Mouse (Mus musculus) stomach, embryonic 16.5 days (tissue): ENCODE results near the gene Tiparp. TPM values are rescaled to one million over a fixed set of nuclear protein-coding genes. Genes with fewer than 3 reads are reported as not detected.

Experiments used
- ATAC-seq: fragments of 200-750 bp; cut with Nextera tagmentation; 2 replicates; pipeline ENCODE4 v1.8.0; 2017; ENCODE audit warnings: moderate number of reproducible peaks, moderate TSS enrichment; ENCODE audit not compliant: insufficient read depth, low FRiP score
- H3K27ac ChIP-seq: fragments of 300-500 bp; sonication (generic); 2 replicates; pipeline ENCODE4 v1.5.1; 2014; ENCODE audit warnings: low read length
- H3K27me3 ChIP-seq: fragments of 300-500 bp; sonication (generic); 2 replicates; pipeline ENCODE4 v1.6.1; 2014; ENCODE audit warnings: low read length, control low read depth, mixed read lengths; ENCODE audit not compliant: control insufficient read depth, insufficient read depth
- H3K36me3 ChIP-seq: fragments of 300-500 bp; sonication (generic); 2 replicates; pipeline ENCODE4 v1.6.1; 2014; ENCODE audit warnings: low read length; ENCODE audit not compliant: control insufficient read depth, insufficient read depth
- H3K4me1 ChIP-seq: fragments of 300-500 bp; sonication (generic); 2 replicates; pipeline ENCODE4 v1.6.1; 2014; ENCODE audit warnings: low read length, control low read depth, mixed read lengths; ENCODE audit not compliant: control insufficient read depth, insufficient read depth
- H3K4me2 ChIP-seq: fragments of 300-500 bp; sonication (generic); 2 replicates; pipeline ENCODE4 v1.6.1; 2014; ENCODE audit warnings: low read depth, low read length, mixed read lengths
- H3K4me3 ChIP-seq: fragments of 300-500 bp; sonication (generic); replicated peaks from 2 replicates; pipeline ENCODE4 v1.5.1; 2014; ENCODE audit warnings: mild to moderate bottlenecking, low read length
- H3K9ac ChIP-seq: fragments of 300-500 bp; sonication (generic); 2 replicates; pipeline ENCODE4 v1.6.1; 2014; ENCODE audit warnings: low read length
- H3K9me3 ChIP-seq: fragments of 300-500 bp; sonication (generic); replicated peaks from 2 replicates; pipeline ENCODE4 v1.6.1; 2016; ENCODE audit warnings: low read length, control low read depth; ENCODE audit not compliant: control insufficient read depth
- WGBS: fragments of 180-500 bp; shearing (Covaris S2); extraction: QIAGEN DNeasy Blood & Tissue Kit; methylation state at CpG from one replicate; pipeline ENCODE4 v1.1.7; 2014; 5-methylcytosine and 5-hydroxymethylcytosine counted together
- polyA plus RNA-seq: library from polyadenylated mRNA; unstranded; fragments of >200 nt; fragmentation: Nextera tagmentation; extraction: Ambion mirVana; gene quantifications from 2 replicates; pipeline ENCODE4 v1.2.1, GENCODE M21; 2015

Gene Tiparp
- polyA plus RNA-seq, 1 experiment from 2014 or later = 38.0 TPM

DNA sequence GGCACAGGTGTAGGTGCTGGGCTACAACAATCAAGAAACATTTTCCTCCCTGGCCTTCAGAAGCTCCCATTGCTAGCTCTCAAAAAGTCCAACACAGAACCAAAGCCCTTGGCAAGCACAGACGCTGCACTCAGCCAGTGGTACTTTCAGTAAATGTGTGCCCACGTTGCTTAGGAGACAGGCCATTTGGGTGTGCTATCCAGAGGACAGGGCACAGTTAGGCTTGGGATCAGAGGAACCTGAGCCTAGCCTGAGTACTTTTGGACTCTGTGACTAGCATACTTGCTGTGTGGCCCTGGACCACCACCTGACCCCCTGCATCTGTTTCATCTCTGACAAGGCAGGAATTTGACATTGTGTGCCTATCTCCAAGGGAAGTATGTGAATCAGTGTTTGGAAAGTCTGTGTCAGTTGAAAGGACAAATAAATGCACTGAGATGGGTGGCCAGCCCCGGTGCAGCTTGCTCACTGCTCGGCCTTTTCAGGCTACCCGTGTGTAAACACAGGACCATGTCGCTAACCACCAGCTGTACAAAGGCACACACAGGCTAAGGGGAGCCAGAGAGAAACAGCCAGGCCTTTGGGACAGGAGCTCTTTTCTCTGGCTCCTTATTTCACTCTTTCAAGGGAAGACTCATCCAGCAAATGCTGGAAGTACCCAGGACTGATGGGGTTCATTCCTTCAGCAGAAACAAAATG, 35.9 kb downstream of the Tiparp start:
- no peaks in the 10 kb centered on the region for H3K27me3 ChIP-seq
- H3K9me3 ChIP-seq = no peaks in the 10 kb centered on the region
- H3K4me3 ChIP-seq = no peak overlapping the region
- 27% methylated on average over 6 of the region's 6 CpGs for WGBS
- peak overlapping the region; percentile 54; the same call in 1 of the 2 replicates for H3K27ac ChIP-seq
- peaks cover 8% of the 10 kb centered on the region; the same call in 1 of the 2 replicates for H3K4me1 ChIP-seq
- no peak overlapping the region for H3K9ac ChIP-seq
- no peaks in the 10 kb centered on the region for H3K36me3 ChIP-seq
- H3K4me2 ChIP-seq = no peak overlapping the region
- peak; percentile 81; the same call in 1 of the 2 replicates for ATAC-seq

DNA sequence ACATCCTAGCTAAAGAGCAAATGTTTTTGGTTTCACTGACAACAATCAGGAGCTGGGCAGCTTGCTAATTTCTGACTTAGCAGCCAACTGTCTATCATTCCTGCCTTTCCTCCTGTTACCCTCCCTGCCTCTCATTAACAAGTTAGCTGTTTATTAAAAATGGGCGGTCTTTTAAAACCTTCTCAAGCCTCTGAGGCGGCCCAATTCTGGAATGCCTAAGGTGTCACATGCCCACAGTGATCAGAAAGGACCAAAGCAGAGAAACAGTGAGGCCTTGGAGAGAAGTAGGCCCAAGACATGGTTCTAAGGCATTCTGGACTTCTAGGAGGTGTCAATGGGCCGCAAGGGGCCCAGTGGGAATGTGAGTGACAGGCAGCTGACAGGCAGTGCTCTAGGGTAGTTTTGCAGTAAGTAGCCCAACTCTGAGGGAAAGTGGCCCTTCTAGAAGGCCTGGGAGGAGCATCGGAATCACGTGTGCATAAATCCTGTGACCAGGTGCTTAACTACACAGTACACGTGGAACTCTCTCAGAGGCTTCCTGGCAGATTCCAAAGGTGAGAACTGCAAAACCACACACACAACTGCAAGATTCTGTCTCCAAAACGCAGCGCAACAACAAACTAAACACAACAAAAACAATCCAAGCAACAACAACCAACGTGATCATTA, 37.6 kb downstream of the Tiparp start:
- WGBS = 70% methylated on average over 9 of the region's 9 CpGs
- H3K27me3 ChIP-seq = no peaks in the 10 kb centered on the region
- H3K27ac ChIP-seq = no peak overlapping the region
- H3K9ac ChIP-seq = no peak overlapping the region
- no peaks in the 10 kb centered on the region for H3K36me3 ChIP-seq
- no peak overlapping the region for H3K4me3 ChIP-seq
- peaks cover 8% of the 10 kb centered on the region; the same call in 1 of the 2 replicates for H3K4me1 ChIP-seq
- H3K4me2 ChIP-seq = no peak overlapping the region
- H3K9me3 ChIP-seq = no peaks in the 10 kb centered on the region
- no peak for ATAC-seq

GRCm38 (mm10) chr3:65569941-65570340, 41.7 kb downstream of the Tiparp start:
- no peak for ATAC-seq
- no peak overlapping the region for H3K4me2 ChIP-seq
- no peak overlapping the region for H3K27ac ChIP-seq
- no peaks in the 10 kb centered on the region for H3K9me3 ChIP-seq
- no peaks in the 10 kb centered on the region for H3K36me3 ChIP-seq
- H3K4me3 ChIP-seq = no peak overlapping the region
- H3K27me3 ChIP-seq = no peaks in the 10 kb centered on the region
- H3K9ac ChIP-seq = no peak overlapping the region
- no peaks in the 10 kb centered on the region for H3K4me1 ChIP-seq

- Histone ChIP-seq H3K9me3 (no peaks in the 10 kb centered on the region), H3K9ac (no peak overlapping the region), H3K27ac (no peak overlapping the region), H3K27me3 (no peaks in the 10 kb centered on the region), H3K4me1 (no peaks in the 10 kb centered on the region), H3K4me3 (no peak overlapping the region), H3K36me3 (no peaks in the 10 kb centered on the region), H3K4me2 (no peak overlapping the region)
- 51% methylated on average over 3 of the region's 3 CpGs for WGBS
- ATAC-seq = no peak
Observed at GRCm38 (mm10) chr3:65573516-65573915, 45.3 kb downstream of the Tiparp start.

GRCm38 (mm10) chr3:65577602-65578001, 49.4 kb downstream of the Tiparp start:
- H3K4me2 ChIP-seq = no peak overlapping the region
- no peak overlapping the region for H3K4me3 ChIP-seq
- no peak overlapping the region for H3K27ac ChIP-seq
- H3K36me3 ChIP-seq = no peaks in the 10 kb centered on the region
- no peak overlapping the region for H3K9ac ChIP-seq
- WGBS = 76% methylated on average over 3 of the region's 3 CpGs
- no peak for ATAC-seq
- H3K27me3 ChIP-seq = no peaks in the 10 kb centered on the region
- no peaks in the 10 kb centered on the region for H3K4me1 ChIP-seq
- no peaks in the 10 kb centered on the region for H3K9me3 ChIP-seq

- Histone ChIP-seq H3K36me3 (no peaks in the 10 kb centered on the region), H3K9ac (no peak overlapping the region), H3K4me3 (no peak overlapping the region), H3K9me3 (no peaks in the 10 kb centered on the region), H3K4me2 (no peak overlapping the region), H3K27me3 (no peaks in the 10 kb centered on the region), H3K27ac (no peak overlapping the region), H3K4me1 (no peaks in the 10 kb centered on the region)
- no peak for ATAC-seq
- WGBS = 61% methylated on average over 12 of the region's 12 CpGs
Observed at GRCm38 (mm10) chr3:65579260-65579921, 51.2 kb downstream of the Tiparp start.

DNA sequence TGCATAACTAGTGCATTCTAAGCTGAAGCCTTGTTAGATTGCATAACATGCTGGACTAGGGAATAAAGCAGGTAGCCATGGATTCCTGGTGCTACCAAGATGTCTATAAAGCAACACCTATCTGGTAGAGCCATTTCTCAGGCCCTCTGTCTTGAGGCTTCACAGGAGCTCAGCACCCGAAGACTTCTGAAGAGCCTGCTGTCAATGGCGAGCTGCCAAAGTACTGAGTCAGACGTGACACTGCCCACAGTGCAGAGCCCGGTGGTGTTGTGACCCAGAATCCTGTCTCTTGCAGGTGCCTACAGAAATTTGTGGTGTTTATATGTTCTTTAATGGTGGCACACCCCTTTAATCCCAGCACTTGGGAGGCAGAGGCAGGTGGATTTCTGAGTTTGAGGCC, 53.4 kb downstream of the Tiparp start:
- Histone ChIP-seq H3K9ac (no peak overlapping the region), H3K4me1 (peaks cover 9% of the 10 kb centered on the region; the same call in 1 of the 2 replicates), H3K4me2 (no peak overlapping the region), H3K27ac (no peak overlapping the region), H3K4me3 (no peak overlapping the region), H3K9me3 (no peaks in the 10 kb centered on the region), H3K27me3 (no peaks in the 10 kb centered on the region), H3K36me3 (no peaks in the 10 kb centered on the region)
- no peak for ATAC-seq
- WGBS = 51% methylated on average over 4 of the region's 4 CpGs

DNA sequence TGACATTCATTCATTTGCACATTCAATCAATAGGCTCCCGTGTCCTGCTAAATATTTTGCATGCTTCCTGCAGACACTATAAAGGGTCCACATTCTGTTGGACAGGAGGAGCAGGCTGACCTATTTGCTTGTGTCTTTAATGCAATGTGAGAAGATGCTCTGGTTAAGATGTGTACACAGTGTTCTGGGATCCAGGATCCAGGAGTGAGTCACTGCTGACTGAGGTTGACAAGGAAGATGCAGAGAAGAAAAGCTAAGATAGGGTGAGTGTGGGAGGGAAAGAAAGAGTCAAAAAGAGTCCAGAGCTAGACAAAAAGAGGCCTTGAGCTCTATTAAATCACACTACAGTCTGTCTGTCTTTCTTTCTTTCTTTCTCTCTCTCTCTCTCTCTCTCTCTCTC, 56.1 kb downstream of the Tiparp start:
- WGBS = 64% methylated on average over 1 of the region's 1 CpGs
- Histone ChIP-seq H3K27ac (no peak overlapping the region), H3K36me3 (no peaks in the 10 kb centered on the region), H3K4me2 (no peak overlapping the region), H3K9ac (no peak overlapping the region), H3K9me3 (no peaks in the 10 kb centered on the region), H3K4me1 (peaks cover 13% of the 10 kb centered on the region; the same call in 1 of the 2 replicates), H3K27me3 (no peaks in the 10 kb centered on the region), H3K4me3 (no peak overlapping the region)
- no peak for ATAC-seq

GRCm38 (mm10) chr3:65585291-65585690, 57.1 kb downstream of the Tiparp start:
- no peaks in the 10 kb centered on the region for H3K27me3 ChIP-seq
- no peak overlapping the region for H3K27ac ChIP-seq
- H3K9ac ChIP-seq = no peak overlapping the region
- H3K4me1 ChIP-seq = peaks cover 13% of the 10 kb centered on the region; the same call in 1 of the 2 replicates
- no peak; the same call in 1 of the 2 replicates for ATAC-seq
- no peaks in the 10 kb centered on the region for H3K9me3 ChIP-seq
- H3K4me3 ChIP-seq = no peak overlapping the region
- no peak overlapping the region for H3K4me2 ChIP-seq
- H3K36me3 ChIP-seq = no peaks in the 10 kb centered on the region
- WGBS = 66% methylated on average over 8 of the region's 8 CpGs
